Mouse (Mus musculus) neural tube, embryonic 12.5 days (tissue): ENCODE results near the gene Olfr12. TPM values are rescaled to one million over a fixed set of nuclear protein-coding genes. Genes with fewer than 3 reads are reported as not detected.

Experiments
- ATAC-seq: fragments of 200-750 bp; cut with Nextera tagmentation; 2 replicates; pipeline ENCODE4 v1.8.0; 2017; ENCODE audit warnings: low read depth, mild to moderate bottlenecking, moderate TSS enrichment, moderate library complexity; ENCODE audit not compliant: low FRiP score
- H3K27ac ChIP-seq: fragments of 300-500 bp; sonication (generic); 2 replicates; pipeline ENCODE4 v1.5.1; 2016
- H3K27me3 ChIP-seq: fragments of 300-500 bp; sonication (generic); replicated peaks from 2 replicates; pipeline ENCODE4 v1.6.1; 2016; ENCODE audit warnings: mild to moderate bottlenecking
- H3K36me3 ChIP-seq: fragments of 300-500 bp; sonication (generic); 2 replicates; pipeline ENCODE4 v1.6.1; 2016; ENCODE audit warnings: mild to moderate bottlenecking
- H3K4me1 ChIP-seq: fragments of 300-500 bp; sonication (generic); 2 replicates; pipeline ENCODE4 v1.6.1; 2016
- H3K4me2 ChIP-seq: fragments of 300-500 bp; sonication (generic); replicated peaks from 2 replicates; pipeline ENCODE4 v1.6.1; 2016; ENCODE audit warnings: mild to moderate bottlenecking
- H3K4me3 ChIP-seq: fragments of 300-500 bp; sonication (generic); 2 replicates; pipeline ENCODE4 v1.5.1; 2016
- H3K9ac ChIP-seq: fragments of 300-500 bp; sonication (generic); 2 replicates; pipeline ENCODE4 v1.6.1; 2016; ENCODE audit warnings: mild to moderate bottlenecking
- H3K9me3 ChIP-seq: fragments of 300-500 bp; sonication (generic); 2 replicates; pipeline ENCODE4 v1.6.1; 2016; ENCODE audit warnings: mild to moderate bottlenecking
- WGBS: fragments of 180-500 bp; shearing (Covaris S2); methylation state at CpG from one replicate; pipeline ENCODE4 v1.1.7; 2016; 5-methylcytosine and 5-hydroxymethylcytosine counted together
- polyA plus RNA-seq: library from polyadenylated mRNA; unstranded; fragments of >200 nt; fragmentation: Nextera tagmentation; extraction: Ambion mirVana; gene quantifications from 2 replicates; pipeline ENCODE4 v1.2.1, GENCODE M21; 2016

Olfr12 gene
- polyA plus RNA-seq, 1 experiment from 2014 or later: not detected

DNA sequence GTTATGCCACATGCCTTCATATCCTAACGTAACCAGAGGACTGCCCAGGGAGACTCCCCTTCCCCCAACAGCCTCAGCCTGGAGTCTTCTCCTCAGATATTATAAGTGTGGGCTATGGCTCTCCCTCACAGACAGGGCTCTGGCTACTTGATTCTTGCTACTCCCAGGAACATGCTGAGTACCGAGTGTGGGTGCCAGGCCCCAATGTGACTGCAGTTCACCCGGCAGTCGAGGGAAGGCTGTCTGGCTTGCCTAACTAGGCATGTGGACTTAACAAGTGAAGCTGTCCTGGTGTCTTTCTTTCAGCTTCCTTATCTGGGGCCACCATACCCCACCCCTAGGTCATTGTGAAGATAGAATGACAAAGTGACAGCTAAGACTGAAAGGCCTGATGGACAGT lies 26.1 kb downstream of the Olfr12 start:
- Histone ChIP-seq H3K4me1 (peaks cover 24% of the 10 kb centered on the region), H3K4me2 (no peak overlapping the region), H3K9ac (no peak overlapping the region), H3K27me3 (no peaks in the 10 kb centered on the region; the same call in 1 of the 2 replicates), H3K9me3 (no peaks in the 10 kb centered on the region), H3K27ac (no peak overlapping the region), H3K36me3 (peaks cover 5% of the 10 kb centered on the region; the same call in 1 of the 2 replicates), H3K4me3 (no peak overlapping the region)
- 51% methylated on average over 4 of the region's 4 CpGs for WGBS
- no peak for ATAC-seq

DNA sequence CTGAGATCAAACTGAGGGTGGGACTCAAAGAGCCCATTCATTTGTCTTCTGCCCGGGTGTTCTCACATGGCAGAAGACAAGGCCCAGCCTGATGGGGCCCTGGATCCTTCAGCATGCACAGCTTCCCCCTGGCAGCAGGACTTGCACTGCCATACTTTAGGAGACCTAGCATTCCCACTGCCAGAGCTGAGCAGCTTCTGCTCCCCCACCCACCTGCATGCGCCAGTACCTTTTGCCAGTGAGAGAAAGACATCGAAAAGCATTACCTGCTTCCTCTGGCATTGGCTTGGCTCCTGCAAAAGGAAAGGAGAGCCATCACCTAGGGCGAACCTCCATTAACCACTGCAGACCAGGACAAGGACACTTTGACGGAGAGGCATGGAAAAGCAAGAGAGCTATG lies 27.3 kb downstream of the Olfr12 start:
- Histone ChIP-seq H3K36me3 (no peaks in the 10 kb centered on the region), H3K27me3 (no peaks in the 10 kb centered on the region; the same call in 1 of the 2 replicates), H3K4me1 (peaks cover 23% of the 10 kb centered on the region), H3K9ac (no peak overlapping the region), H3K4me2 (no peak overlapping the region), H3K27ac (no peak overlapping the region), H3K4me3 (no peak overlapping the region), H3K9me3 (no peaks in the 10 kb centered on the region)
- WGBS: 83% methylated on average over 5 of the region's 5 CpGs
- no peak for ATAC-seq

DNA sequence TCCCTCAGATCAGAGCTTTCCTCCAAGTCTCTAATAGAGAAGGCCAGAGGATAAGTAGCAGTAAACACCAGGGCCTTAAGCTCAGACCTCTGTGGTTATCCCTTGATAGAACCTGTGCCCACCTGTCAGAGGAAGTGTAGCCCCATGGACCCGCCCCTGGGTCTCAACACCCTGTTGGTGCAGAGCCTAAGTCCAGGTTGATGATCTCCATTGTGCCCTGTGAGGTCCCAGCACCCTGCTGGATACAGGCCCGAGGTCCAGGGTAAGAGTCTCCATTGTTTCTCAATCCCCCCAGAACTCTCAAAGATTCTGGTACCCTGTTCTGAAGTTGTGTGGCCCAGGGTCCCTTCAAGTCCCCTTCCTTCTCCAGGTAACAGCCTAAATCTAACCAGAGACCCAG lies 28.5 kb downstream of the Olfr12 start:
- Histone ChIP-seq H3K4me3 (no peak overlapping the region), H3K9me3 (no peaks in the 10 kb centered on the region), H3K27me3 (no peaks in the 10 kb centered on the region; the same call in 1 of the 2 replicates), H3K27ac (no peak overlapping the region), H3K4me1 (peaks cover 12% of the 10 kb centered on the region), H3K36me3 (no peaks in the 10 kb centered on the region), H3K4me2 (no peak overlapping the region), H3K9ac (no peak overlapping the region)
- no peak for ATAC-seq
- 49% methylated on average over 2 of the region's 2 CpGs for WGBS

DNA sequence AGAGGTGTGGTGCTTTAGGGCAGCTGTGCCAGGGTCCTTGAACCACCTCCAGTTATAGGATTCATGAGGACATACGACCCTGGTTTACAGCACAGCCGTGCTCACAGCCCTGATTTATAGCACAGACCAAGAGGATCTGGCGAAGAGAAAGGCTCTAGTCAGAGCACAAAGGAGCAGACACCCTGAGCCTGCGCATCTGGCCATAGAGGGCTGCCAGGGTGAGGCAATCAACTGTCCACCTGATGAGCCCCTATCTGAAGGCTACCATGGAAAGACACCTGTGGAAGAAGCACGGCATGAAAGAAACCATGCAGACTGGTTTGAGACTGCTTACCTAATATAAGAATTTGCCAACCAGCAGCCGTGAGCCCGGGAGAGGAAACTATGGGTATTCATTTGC lies 29.0 kb downstream of the Olfr12 start:
- no peaks in the 10 kb centered on the region for H3K9me3 ChIP-seq
- ATAC-seq: no peak
- H3K27me3 ChIP-seq: no peaks in the 10 kb centered on the region; the same call in 1 of the 2 replicates
- H3K9ac ChIP-seq: no peak overlapping the region
- no peak overlapping the region for H3K27ac ChIP-seq
- H3K4me1 ChIP-seq: peaks cover 15% of the 10 kb centered on the region
- no peaks in the 10 kb centered on the region for H3K36me3 ChIP-seq
- 62% methylated on average over 7 of the region's 7 CpGs for WGBS
- no peak overlapping the region for H3K4me3 ChIP-seq
- H3K4me2 ChIP-seq: no peak overlapping the region

DNA sequence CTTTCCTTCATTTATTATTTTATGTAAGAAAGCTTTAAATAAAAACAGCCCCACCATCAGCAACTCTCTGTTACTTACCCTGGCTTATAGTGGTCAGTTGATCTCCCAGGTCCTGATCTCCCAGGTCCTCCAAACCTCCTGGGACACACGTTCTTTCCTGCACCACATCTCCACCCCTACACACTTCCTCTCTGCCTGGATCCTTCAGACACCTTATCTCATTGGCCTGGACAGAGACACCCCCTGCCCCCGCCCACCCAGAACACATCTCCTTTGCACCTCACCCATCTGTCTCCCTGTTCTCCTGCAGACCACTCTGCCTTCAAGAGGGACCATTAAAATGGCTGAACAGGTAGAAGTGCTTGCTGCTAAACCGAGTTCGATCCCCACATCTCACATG lies 29.4 kb downstream of the Olfr12 start:
- no peak for ATAC-seq
- WGBS: 75% methylated on average over 4 of the region's 4 CpGs
- Histone ChIP-seq H3K36me3 (no peaks in the 10 kb centered on the region), H3K27me3 (no peaks in the 10 kb centered on the region; the same call in 1 of the 2 replicates), H3K9me3 (no peaks in the 10 kb centered on the region), H3K4me2 (no peak overlapping the region), H3K9ac (no peak overlapping the region), H3K4me3 (no peak overlapping the region), H3K27ac (no peak overlapping the region), H3K4me1 (peaks cover 15% of the 10 kb centered on the region)

DNA sequence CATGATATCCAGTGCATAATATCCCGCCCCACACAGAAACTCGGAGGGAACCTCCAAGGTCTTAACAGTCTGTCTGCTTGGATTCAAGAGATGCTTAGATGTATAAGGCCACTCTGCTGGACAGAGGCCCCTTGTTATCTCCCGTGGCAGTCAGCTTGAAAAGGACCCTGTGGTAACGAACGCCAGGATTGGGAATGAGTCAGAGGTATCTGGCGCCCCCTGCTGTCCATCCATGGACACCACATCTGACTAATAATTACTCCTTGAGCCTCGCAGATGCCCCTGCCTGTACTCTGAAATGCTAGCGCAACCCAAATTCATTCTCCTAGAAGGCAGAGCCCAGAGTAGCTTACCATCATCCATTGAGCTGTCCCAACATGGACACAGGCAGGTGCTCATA lies 30.2 kb downstream of the Olfr12 start:
- peaks cover 10% of the 10 kb centered on the region; the same call in 1 of the 2 replicates for H3K4me1 ChIP-seq
- WGBS: 8% methylated on average over 8 of the region's 8 CpGs
- peak; percentile 49 for ATAC-seq
- H3K27me3 ChIP-seq: no peaks in the 10 kb centered on the region; the same call in 1 of the 2 replicates
- H3K36me3 ChIP-seq: no peaks in the 10 kb centered on the region
- no peak overlapping the region for H3K4me2 ChIP-seq
- no peak overlapping the region for H3K4me3 ChIP-seq
- H3K27ac ChIP-seq: no peak overlapping the region
- H3K9me3 ChIP-seq: no peaks in the 10 kb centered on the region
- H3K9ac ChIP-seq: no peak overlapping the region

DNA sequence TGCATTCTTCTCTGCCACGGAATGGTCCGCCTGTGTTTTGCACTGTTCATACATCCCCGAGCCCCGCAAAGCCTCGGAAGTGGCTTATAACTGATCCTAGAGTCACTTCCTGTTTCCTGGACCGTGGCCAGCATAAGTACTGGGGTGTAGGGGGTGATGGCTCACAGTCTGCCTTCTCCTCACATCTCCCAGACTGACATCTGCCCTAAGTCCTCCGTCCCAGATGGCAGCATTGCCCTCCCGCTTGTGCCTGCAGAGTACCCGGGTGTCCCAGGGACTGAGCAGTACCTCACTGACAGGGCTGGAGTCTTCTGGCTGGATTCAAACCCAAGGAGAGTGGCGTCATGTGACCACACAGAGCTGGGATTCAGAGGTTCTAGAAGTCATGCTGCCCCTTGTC lies 30.6 kb downstream of the Olfr12 start:
- Histone ChIP-seq H3K9ac (no peak overlapping the region), H3K36me3 (no peaks in the 10 kb centered on the region), H3K27ac (no peak overlapping the region), H3K9me3 (no peaks in the 10 kb centered on the region), H3K4me2 (no peak overlapping the region), H3K4me3 (no peak overlapping the region), H3K4me1 (peaks cover 10% of the 10 kb centered on the region; the same call in 1 of the 2 replicates), H3K27me3 (no peaks in the 10 kb centered on the region; the same call in 1 of the 2 replicates)
- ATAC-seq: peak; percentile 45; the same call in 1 of the 2 replicates
- 56% methylated on average over 10 of the region's 10 CpGs for WGBS

DNA sequence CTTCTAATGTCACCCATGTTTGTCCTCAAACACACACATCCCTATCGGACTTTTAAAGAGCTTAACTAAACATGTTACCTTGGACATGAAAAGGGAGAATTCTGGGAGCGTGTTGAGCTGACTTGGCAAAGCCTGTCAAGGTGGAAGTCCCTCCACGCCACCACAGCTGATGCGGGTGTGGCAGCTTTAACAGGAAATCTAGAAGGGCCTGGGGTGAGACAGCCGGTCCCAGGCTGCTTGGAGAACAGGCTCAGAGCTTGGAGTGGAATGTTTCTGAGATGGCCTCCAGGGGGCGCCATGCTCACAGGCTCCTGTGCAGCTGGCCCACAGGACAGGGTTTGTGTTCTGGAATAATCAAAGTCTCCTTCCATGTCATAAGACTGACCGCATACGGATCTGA lies 31.1 kb downstream of the Olfr12 start, which contains the start of gene Otos:
TSS of gene Otos (minus strand) at position 169 of the 400 bp plus-strand sequence.
- Histone ChIP-seq H3K9me3 (no peaks in the 10 kb centered on the region), H3K4me2 (no peak within 1 kb of the TSS), H3K27ac (no peak within 1 kb of the TSS), H3K4me1 (peaks cover 10% of the 10 kb centered on the region; the same call in 1 of the 2 replicates), H3K36me3 (no peaks in the 10 kb centered on the region), H3K9ac (no peak within 1 kb of the TSS), H3K27me3 (no peaks in the 10 kb centered on the region; the same call in 1 of the 2 replicates), H3K4me3 (no peak within 1 kb of the TSS)
- 28% methylated on average over 8 of the region's 8 CpGs for WGBS
- peak; percentile 54 for ATAC-seq

DNA sequence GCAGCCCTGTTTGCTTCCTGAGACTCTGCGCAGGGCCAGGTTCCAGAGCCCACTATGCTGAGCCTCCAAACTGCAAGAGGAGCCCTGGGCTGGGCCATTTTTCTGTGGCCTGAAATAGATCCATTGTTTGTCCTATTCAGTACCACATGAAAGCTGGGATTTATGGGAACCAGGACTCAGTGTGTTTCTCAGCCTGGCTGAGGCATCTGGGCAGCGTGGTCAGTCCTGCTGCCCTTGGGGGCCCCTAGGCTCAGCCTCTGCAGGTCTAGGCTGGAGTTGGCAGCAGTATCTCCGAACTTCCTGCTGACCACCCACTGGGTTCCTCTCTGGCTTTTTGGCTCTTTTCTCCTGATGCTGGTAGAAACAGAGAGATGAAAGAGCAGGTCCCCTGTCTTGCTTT lies 33.9 kb downstream of the Olfr12 start:
- Histone ChIP-seq H3K4me3 (no peak overlapping the region), H3K27me3 (no peaks in the 10 kb centered on the region; the same call in 1 of the 2 replicates), H3K27ac (no peak overlapping the region), H3K4me1 (peaks cover 10% of the 10 kb centered on the region; the same call in 1 of the 2 replicates), H3K9me3 (no peaks in the 10 kb centered on the region), H3K36me3 (no peaks in the 10 kb centered on the region), H3K9ac (no peak overlapping the region), H3K4me2 (no peak overlapping the region)
- 46% methylated on average over 3 of the region's 3 CpGs for WGBS
- ATAC-seq: no peak

DNA sequence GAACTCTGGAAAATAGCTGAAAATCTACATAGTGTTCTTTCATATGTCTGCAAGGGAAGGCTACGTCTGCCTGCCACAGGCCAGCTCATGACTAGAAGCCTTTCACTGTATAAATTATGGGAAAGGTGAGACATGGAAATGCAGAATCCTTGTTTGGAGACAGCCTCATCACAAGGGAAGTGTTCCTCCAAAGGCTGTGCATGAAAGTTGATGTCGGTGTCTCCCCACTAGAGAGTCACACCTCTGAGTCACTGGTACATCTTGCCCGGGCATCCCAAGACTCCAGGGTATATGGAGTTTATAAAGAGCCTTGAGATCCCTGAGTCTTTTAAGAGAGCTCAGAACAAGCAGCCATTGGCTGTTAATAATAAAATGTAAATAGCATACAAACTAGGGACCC lies 35.6 kb downstream of the Olfr12 start:
- Histone ChIP-seq H3K9me3 (no peaks in the 10 kb centered on the region), H3K4me1 (peaks cover 13% of the 10 kb centered on the region), H3K4me3 (no peak overlapping the region), H3K9ac (no peak overlapping the region), H3K27me3 (no peaks in the 10 kb centered on the region; the same call in 1 of the 2 replicates), H3K27ac (no peak overlapping the region), H3K36me3 (no peaks in the 10 kb centered on the region), H3K4me2 (no peak overlapping the region)
- WGBS: 94% methylated on average over 3 of the region's 3 CpGs
- ATAC-seq: no peak

DNA sequence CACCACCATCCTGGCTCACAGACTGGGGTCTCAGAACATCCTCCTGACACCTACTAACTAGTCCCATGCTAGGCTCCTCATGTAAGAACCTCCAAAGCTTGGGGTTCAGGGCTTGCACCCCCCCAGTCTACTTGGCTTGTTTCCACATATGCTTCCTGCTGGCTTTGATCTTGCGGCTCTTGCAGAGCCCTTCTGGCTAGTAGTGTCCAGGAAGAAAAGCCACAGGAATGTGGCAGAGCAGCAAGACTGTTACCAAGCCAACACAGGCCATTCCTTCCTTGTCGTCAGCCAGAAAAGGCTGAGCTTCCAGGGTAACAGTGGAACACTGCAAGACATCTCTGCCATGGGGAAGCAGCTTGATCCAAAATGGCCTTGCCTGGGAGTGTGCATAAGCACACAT lies 37.1 kb downstream of the Olfr12 start:
- H3K36me3 ChIP-seq: no peaks in the 10 kb centered on the region
- no peak for ATAC-seq
- H3K4me2 ChIP-seq: no peak overlapping the region
- no peak overlapping the region for H3K4me3 ChIP-seq
- no peak overlapping the region for H3K27ac ChIP-seq
- no peaks in the 10 kb centered on the region for H3K9me3 ChIP-seq
- H3K9ac ChIP-seq: no peak overlapping the region
- WGBS: 82% methylated on average over 2 of the region's 2 CpGs
- H3K4me1 ChIP-seq: peaks cover 13% of the 10 kb centered on the region
- no peaks in the 10 kb centered on the region for H3K27me3 ChIP-seq

DNA sequence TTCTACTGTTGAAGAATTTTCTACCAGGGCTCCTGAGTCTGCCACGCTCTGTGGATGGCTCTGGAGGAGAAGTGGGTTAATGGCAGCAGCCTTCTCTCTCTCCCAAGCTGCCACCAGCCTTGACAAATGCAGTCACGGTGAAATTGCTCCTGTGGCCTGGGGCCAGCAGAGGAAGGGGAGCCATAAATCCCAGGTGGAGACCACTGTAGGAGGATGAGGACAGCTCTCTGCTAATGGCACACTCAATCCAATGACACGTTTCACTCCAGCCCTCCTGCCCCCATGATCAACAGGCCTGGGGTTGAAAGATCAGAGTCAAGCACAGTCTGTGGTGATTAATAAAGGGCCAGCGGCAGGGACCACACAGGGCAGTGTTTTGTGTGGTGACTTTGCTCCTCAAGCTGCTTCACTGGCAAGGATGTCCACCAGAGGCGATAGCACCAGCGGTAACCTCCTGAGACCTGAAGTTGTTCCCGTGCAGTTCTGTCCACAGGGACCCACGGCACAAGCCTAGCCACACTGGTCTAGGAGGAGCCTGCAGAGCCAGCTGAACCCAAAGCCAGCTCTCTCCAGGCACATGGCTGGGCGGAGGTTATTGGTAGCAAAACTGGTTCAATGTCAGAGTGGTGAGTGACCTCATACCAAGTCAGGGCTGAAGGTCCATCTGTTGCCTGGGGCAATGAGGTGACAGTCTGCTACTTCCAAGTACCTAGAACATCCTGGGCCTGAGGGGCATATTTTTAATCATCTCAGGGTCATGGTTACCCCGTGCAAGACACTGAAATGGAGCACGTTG lies 39.6 kb downstream of the Olfr12 start:
- Histone ChIP-seq H3K9me3 (no peaks in the 10 kb centered on the region), H3K4me3 (no peak overlapping the region), H3K9ac (no peak overlapping the region), H3K36me3 (no peaks in the 10 kb centered on the region), H3K4me2 (no peak overlapping the region), H3K4me1 (peaks cover 7% of the 10 kb centered on the region; the same call in 1 of the 2 replicates), H3K27me3 (no peaks in the 10 kb centered on the region), H3K27ac (no peak overlapping the region)
- WGBS: 59% methylated on average over 11 of the region's 11 CpGs
- peak; percentile 56 for ATAC-seq
